Mouse (Mus musculus): ENCODE measurements around the gene Atp5l.

The Atp5l gene

DNA sequence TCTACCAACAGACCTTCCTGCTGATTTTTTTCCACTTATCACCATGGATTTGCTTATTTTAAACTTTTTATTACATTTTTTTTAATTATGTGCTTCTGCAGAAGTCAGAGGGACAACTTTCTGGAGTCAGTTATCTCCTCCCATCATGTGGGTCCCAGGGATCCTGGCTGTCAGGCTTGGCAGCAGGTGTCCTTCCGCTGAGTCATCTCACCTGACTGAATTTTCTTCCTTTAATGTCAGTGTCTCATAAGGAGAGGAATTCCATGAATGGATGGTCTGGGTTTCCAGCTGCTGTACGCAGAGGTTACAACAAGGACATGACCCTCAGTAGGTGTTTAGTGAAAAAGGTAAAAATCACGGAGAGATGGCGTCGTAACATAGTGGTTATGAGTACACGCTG lies 29.3 kb downstream of the Atp5l start:
- DNase-seq = no peak

DNA sequence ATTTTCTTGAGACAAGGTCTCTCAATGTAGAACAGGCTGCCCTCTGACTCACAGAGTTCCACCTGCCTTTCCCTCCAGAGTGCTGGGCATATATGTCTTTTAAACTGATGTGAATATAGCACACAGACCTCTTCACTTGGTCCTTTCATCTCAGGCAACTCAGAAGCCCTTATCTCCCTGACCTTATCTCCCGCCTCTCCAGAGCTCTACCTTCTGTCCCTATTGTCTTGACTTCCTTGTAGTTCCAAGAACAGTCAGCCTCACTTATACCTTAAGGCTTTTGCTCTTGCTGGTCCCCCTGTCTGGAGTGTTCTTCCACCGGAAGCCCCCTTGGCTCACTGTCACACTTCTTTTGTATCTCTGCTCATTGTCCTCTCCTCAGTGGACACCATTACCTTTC lies 30.4 kb downstream of the Atp5l start:
- DNase-seq = no peak

DNA sequence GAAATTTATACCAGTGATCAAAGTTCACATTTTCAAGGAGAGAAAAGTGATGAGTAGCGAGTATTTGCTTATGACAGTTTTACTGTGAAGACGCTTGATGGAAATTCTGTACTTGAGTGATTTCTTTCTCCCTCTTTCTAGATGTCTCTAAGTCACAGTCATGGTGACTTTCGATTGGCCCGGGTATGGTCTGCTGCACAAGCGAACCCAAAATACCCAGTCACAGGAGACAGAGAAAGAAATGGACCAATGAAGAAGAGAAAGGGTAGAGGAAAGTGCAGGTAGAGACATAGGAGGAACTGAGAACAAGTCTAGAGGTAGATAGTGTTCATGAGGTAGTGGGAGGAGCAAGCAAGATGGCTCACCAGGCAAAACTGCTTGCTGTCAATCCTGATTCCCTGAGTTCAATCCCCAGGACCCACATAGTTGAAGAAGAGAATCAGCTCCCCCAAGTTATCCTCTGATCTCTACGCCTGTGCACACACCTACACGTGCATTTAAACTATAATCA lies 32.4 kb downstream of the Atp5l start:
- no peak for DNase-seq

DNA sequence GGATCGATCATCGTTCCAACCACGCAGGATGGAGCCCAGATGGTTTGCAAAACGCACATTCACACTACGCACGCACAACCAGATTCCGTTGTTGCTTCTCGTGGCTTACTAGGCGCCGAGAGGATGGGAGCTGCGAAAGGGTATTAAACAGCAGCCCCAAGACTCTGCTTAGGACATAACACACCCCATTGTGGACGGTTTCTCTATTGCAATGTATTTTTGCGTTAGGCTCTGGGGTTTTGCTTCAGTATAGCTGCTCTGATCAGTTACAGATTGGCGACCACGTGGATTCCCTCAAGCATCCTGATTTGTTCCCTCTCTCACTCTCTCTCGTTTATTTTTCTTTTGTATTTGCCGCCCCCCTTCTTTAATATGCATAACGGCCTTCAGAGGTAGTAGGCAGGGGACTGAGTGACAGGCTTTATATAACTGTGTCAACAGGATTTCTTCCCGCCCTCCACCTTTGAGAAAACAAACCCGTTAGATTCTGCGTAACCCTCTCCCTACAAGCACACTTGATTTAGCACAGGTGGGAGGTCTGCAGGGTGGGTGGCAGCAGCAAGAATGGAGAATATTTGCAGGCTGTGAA lies 37.5 kb downstream of the Atp5l start:
- DNase-seq = peak; percentile 16

DNA sequence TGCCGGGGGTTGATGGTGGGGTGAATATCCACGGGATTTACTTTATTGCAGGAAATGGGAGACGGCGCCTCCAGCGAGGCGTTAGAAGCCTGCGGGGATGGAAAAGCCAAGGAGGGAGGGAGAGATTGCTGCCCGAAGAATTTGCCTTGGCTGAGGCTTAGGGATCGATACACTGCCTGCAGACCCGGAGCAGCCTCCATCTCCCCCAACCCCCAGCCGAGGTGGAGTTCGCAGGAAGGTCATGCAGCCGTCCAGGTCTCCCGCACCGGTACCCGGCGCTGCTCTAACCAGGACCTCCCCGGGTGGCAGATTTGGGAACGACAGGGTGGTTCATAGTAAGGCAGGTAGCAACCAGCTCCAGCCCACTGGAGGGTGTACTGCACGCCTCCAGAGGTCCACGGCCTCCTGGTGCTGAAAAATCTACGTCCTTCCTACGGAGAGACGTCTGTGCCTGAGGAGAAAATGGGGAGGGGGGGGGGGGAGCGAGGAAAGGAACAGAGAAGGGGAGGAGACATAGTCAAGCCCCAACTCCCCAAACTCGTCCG lies 38.0 kb downstream of the Atp5l start:
- DNase-seq = peak; percentile 57

DNA sequence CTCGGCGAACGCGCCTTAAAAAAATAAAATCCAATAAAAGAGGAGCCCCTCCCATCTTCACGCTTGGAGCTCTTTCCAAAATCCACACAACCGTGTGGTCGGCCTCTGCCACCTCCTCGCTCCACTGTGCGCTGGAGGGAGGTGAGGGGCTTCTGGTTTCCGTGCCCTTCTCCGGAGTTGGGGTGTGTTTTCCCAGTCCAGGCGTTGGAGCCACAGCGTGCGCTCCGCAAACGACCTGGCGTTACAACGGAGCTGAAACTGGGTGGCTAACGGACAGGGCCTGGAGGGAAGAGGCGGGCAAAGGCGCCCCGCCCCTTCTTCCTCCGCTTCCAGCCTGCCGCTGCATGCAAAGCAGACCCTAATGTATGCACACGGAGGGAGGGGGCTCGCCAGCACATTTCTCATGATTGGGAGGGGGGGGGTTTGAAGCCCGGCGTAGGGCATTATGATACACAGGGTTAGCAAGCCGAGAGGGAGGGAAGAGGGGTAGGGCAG lies 38.6 kb downstream of the Atp5l start:
- DNase-seq = peak; percentile 79

DNA sequence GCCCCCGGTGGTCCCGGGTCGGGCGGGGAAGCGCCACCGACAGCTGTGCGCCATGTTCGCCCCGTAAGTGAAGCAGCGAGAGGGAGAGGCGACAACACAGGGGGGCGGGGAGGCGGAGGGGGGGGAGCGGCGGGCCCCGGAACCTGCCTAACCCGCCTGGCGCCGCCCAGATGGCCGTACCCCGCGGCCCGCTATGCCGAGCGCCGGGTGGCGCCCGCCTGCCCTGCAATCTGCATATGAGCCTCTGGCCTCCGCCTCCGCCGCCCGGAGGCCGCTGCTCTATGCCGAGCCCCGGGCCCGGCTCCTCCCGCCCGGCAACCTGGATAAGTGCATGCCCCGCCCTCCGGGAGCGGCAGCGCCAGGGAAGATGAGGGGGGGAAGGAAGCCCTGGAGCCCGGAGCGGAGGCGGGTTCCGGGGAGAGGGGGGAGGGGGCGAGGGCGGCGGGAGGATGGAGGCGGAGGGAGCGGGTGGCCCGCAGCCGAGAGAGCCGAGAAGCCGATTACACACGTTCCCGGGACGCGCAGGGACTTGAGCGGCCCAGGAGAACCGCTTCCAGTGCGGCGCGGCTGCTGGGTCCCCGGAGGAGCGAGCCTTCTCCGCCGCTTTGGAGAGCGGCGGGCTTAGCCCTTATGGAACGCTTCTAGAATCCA lies 39.2 kb downstream of the Atp5l start, which contains the start of gene Kmt2a:
Gene Kmt2a, minus strand, starts transcription at position 76 of the 651 bp plus-strand sequence.
- DNase-seq = peak; percentile 99

DNA sequence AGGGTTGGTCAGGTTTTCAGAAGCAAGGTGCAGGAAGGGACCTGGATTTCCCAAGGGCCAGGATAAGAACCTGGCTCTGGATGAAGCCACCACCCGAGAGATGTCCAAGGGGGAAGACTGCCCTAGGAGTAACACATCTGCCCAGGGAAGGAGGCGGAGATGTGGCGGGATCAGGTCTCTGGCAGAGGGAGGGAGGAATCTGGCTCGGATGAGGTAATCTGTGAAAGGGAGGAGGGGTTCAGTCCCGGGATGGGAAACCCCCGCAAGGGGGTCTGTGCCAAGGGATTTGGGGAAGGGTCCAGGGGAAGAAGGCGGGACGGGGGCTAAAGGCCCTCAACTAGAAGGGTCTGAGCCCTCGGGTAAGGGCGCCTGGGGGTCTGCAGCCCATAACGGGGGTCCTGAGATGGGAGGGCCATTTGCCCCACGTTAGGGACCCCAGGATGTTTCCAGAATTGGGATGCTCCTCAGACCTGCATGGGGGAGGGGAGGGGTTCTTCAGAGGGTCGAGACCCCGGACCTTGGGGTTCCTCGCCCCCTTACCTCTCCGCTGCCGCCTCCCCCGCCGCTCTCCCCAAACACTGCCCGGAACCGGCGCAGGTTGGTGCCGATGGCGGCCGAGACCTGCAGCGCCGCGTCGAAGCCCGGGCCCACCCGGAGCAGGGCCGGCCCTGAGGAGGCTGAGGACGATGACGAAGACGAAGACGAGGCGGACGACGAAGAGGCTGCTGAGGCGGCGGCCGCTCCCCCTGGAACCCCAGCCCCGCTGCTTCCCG lies 40.0 kb downstream of the Atp5l start:
- DNase-seq = peak; percentile 35

DNA sequence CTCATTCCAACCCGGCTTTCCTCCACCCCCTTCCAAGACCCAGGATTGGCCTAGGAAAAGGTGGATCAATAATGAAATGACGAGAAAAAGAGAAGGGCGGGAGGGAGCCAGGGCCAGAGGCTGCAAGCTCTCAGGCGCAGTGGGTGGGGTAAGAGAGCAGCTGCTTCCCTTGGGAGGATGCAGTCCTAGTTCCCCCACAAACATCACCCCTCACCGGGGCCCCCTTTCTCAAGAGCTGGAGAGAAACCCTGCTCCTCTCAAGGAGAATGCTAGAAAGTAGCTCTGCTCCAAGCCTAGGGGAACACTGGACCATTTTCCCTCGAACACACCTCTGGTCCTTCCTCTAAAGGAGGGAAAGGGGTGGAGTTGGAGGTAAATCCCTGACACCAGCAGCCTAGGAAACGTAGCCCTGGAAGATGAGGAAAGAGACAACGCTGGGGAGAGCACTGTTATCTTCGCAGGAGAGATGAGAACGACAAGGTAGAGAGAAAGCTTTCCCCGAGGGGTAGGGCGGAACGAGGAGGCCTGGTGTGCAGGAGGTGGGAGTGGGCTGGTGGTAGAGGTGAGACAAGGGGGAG lies 40.8 kb downstream of the Atp5l start:
- peak; percentile 59 for DNase-seq

DNA sequence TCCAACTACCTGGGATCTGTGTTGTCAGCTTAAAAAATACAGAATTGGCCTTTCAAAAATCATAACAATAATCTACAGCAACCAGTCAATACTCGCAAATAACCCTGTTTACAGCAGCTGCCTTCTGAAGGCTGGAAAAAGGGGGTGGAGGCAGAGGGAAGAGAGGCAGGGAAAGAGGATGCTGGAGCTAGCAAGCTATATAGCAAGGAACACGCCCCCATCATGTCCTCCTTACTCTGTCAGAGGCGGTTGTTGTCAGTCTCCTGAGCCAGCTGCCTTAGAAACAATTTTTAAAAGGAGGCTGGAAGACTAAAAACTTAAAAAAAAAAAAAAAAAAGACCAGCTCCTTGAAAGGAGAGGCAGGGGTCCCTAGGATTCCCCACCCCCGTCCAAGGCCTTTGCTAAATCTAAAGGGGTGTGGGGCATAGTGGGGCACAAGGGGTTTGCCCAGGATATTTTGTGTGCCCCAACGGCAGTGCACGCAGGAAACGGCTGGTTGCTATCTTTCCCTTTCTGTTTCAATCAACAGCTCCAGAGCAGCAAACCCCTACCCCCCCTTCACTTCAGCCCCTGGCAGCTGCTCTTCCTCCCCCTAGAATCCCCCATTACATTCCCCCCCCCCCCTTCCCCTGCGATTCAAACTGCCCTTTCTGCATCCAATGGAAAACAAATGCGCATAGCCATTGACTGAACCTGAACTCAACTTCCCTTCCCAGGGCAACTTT lies 41.6 kb downstream of the Atp5l start:
- peak; percentile 62 for DNase-seq

DNA sequence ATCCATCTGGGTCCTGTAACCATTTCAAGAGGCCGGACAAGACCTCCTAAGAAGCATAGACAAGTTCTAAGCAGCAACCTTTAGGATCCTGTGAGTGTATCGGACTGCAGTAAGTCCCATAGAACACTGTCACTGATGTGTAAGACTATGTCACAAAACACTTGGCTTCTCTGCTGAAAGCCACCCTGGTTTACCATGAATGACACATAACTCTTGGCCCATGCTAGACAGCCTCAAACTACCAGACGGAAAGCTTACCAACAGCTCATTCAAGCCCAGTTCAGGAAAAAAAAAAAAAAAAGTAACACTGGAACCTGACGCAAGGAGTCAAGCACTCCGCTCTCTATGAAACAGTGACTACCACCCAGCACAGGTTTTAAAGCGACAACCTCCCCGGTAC lies 42.9 kb downstream of the Atp5l start:
- no peak for DNase-seq

DNA sequence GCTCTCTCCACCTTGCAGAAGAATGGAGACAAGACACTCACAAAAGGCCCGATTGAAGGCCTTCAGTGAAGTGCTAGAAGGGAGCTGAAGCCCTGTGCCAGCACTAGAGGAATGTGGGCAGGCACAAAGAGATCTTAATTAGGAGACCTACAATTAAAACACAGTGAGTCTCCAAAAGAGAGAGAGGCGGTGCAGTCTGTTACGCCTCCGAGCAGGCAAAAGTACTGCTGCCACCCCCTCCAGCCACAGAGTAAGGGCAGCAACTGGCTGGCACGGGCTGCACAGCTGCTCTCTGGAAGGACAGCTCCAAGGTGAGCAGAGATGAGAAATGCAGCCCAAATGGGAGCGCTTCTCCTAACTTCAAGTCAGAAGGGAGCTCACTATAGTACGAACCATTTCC lies 45.1 kb downstream of the Atp5l start:
- DNase-seq = no peak

DNA sequence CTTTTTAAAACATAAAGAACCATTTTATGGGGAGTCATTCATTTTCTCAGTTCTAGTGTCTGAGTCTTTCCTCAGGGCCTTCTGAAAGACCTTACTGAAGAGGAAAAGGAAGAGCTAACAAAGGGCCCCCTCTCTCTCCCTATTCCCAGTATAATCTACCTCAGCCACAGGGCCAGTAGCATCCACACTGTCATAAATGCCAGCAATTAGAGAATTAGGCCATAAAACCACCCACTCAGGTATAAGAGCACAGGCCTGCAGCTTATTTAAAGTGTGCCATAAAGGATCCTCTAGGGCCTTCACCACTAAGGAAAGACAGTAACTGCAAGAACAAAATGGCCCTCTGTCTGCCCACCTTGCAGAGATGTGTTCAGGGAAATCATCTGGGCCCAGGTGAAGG lies 46.3 kb downstream of the Atp5l start:
- DNase-seq = no peak

DNA sequence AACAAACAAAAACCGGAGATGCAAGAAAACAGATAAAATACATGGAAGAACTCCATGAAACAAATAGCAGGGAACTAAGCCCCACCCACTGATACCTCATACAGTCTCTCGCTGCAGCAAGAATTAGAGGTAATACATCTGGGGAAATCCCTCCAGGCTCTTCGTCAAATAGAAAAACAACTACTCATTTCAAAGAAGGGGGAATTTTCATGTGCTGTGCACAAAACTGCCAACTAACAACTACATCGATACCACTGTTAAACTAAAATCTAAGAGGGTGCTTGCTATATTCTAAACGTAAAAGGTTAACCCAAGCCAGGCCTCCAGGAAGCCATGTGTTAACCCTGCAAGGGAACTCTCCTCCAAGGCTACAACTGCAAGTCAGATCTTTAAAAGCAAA lies 46.9 kb downstream of the Atp5l start:
- no peak for DNase-seq

DNA sequence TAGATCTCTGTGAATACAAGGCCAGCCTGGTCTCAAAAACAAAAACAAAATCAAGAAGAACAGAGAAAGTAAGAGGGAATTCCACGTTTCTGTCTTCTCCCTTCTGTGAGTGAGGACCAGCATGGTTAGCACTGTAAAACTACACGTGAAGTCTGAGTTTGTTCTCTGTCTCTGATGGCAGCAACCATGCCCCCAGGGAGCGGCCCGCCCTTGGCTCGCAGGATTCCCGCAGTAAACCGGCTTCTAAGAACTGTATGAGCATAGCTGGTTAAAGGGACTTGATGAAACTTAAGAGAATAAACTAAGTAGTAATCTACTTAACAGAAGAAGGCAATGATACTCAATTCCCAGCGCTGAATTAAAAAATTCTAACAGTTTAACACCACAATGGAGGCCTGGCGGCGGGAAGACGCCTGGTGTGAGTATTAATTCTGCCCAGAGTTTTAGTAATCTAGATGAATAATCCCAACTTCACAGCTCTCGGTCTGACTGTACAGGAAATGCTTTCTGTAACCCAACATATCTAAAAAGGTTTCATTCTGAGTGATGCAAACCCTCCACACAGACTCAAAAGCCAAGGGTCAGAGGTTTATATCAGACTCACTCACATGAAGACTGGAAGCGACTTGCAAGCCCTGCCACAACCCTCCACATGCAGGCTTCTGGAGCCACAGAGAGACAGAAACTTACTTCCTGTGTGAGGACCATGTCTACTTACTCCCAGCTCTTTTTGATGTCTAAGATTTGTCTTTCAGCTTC lies 52.0 kb downstream of the Atp5l start:
- peak; percentile 23 for DNase-seq

DNA sequence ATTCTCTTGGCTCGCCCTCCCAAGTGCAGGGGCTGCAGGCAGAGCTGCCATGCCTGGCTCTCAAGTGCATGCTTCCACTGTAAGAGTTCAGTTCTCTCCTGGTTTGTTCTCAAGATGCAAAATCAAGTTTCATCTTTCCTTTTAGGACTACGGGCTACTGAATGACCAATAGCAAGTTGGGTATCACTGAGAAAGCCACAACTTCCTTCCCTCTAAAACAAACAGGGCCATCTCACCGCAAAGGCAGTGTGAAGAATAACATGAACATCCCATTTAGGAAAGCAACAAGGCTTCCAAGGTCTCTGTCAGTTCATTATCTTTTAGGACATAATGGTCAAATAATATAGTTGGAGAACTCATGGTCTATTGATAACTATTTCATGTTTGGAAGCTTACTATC lies 52.9 kb downstream of the Atp5l start:
- DNase-seq = no peak

DNA sequence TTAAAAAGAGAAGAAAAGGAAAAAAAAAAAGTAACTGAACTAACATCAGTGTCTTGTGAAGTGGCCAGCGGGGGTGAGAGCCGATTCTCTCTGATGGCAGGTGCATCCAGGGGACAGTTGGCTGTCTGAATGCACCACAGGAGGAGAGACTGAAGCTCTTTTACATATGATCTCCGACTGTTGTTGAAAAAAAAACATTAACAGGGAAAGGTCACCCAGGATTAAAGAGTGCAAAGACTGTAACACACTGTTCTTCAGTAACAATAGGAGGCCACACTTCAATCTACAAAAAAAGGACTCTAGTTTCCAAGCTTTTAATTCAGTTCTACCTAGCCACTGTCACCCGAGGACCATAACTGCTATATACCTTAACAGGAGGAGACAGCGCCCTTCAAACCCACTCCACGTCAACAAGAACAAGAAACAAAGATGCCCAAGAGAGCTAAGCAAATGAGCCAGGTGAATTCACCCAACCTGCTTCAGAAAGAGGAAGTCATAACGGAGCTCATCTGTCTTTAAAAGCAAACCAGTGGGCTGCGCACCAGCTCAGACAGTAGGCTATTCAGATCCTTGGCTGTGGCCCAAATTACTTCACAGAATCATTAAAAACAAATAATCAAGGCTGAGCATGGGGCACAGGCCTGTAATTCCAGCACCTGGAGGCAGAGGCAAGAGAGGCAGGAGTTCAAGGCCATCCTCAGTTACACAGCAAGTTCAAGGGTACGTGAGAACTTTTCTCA lies 53.9 kb downstream of the Atp5l start:
- no peak for DNase-seq

Measured in thymus, postnatal 25 days (tissue).